Mouse (Mus musculus) bone marrow, adult 2 months (tissue): Measurements from ENCODE around the gene Mprip.

Source experiments
- CTCF ChIP-seq: fragments of 200-500 bp; IDR thresholded peaks from 2 replicates; pipeline ENCODE4 v1.5.1; 2011; ENCODE audit warnings: low read length, control low read depth; ENCODE audit not compliant: control insufficient read depth, insufficient read depth
- POLR2A ChIP-seq: fragments of 200-500 bp; IDR thresholded peaks from 2 replicates; pipeline ENCODE4 v1.6.1; 2011; ENCODE audit warnings: low read depth, mild to moderate bottlenecking, control low read depth, low read length, borderline replicate concordance; ENCODE audit not compliant: control insufficient read depth

- TF ChIP-seq CTCF = no peak
- no peak for TF ChIP-seq POLR2A
These were observed 148.1 kb downstream of the Mprip start for GRCm38 (mm10) chr11:59809071-59809669.
